13 mouse cellular contexts compared by ENCODE assay signal in the genomic region with DNA sequence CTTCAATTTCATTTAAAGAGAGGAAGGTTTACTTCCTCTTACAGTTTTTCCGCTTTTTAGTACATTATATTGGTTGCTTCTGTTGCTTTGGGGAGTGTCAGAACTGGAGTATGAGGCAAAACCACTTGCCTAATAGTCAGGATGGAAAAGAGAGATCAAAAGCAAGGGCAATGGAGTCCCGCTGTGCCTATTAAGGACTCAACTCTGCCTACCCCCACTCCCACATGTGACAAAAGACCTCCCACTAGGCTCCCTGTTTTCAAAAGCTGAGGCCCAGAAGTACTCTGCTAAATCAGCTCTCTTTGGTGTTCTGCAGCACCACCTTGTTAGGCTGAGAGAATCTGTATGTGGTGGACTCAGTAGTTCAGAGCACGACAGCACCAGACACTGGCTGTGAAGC.
DNase-seq lines count a peak whose midpoint lies in the region; ATAC-seq and TF ChIP-seq lines count a peak whose summit lies in the region.
"Had no signal": no experiment of that assay in that cellular context is flagged by ENCODE, and none has a peak within 500 bp of the region (broad histone marks: within the 10 kb centered on the region; RNA-seq: fewer than 3 reads in every experiment).

No protein-coding gene starts in this region.

- H3K4me2 ChIP-seq in neural tube, embryonic 11.5 days (ENCODE audit: low read depth) = no peak overlapping the region
- H3K4me2 ChIP-seq in lung, postnatal 0 days (replicated peaks; ENCODE audit: low read depth, low read length) = no peak overlapping the region
- H3K4me2 ChIP-seq: heart, embryonic 15.5 days; intestine, embryonic 15.5 days; liver, embryonic 15.5 days had no signal

- TF ChIP-seq CTCF in lung, postnatal 0 days (IDR thresholded peaks at IDR 0.05) = no peak

- WGBS in neural tube, embryonic 11.5 days = 19% methylated on average over 3 of the region's 3 CpGs
- WGBS in lung, postnatal 0 days = 56% methylated on average over 3 of the region's 3 CpGs

- no peak for ATAC-seq in neural tube, embryonic 11.5 days (ENCODE audit: insufficient read depth, low FRiP score, low TSS enrichment)
- peak; percentile 67 for ATAC-seq in megakaryocyte progenitor cell, adult 5-6 weeks (replicated peaks; ENCODE audit: poor library complexity)
- ATAC-seq in lung, postnatal 0 days = no peak
- ATAC-seq: intestine, embryonic 15.5 days had no signal

- no peaks in the 10 kb centered on the region for H3K4me1 ChIP-seq in neural tube, embryonic 11.5 days (ENCODE audit: control insufficient read depth, insufficient read depth, low read length)
- no peaks in the 10 kb centered on the region for H3K4me1 ChIP-seq in lung, postnatal 0 days (ENCODE audit: insufficient read depth, low read depth, low read length)
- H3K4me1 ChIP-seq: heart, embryonic 15.5 days; intestine, embryonic 15.5 days; liver, embryonic 15.5 days had no signal

- H3K4me3 ChIP-seq in neural tube, embryonic 11.5 days (ENCODE audit: low read depth, low read length) = no peak overlapping the region
- H3K4me3 ChIP-seq in lung, postnatal 0 days (ENCODE audit: low read depth, low read length) = no peak overlapping the region
- H3K4me3 ChIP-seq: heart, embryonic 15.5 days; intestine, embryonic 15.5 days; liver, embryonic 15.5 days had no signal

- no peak for TF ChIP-seq EP300 in lung, postnatal 0 days (IDR thresholded peaks at IDR 0.05)

- H3K27ac ChIP-seq in neural tube, embryonic 11.5 days (ENCODE audit: low read depth, low read length) = no peak overlapping the region
- H3K27ac ChIP-seq in lung, postnatal 0 days (ENCODE audit: low read length) = no peak overlapping the region
- H3K27ac ChIP-seq: heart, embryonic 15.5 days; intestine, embryonic 15.5 days; liver, embryonic 15.5 days had no signal

- no peaks in the 10 kb centered on the region for H3K36me3 ChIP-seq in neural tube, embryonic 11.5 days (ENCODE audit: control insufficient read depth, insufficient read depth, low read length)
- H3K36me3 ChIP-seq in lung, postnatal 0 days (ENCODE audit: insufficient read depth, low read length) = no peaks in the 10 kb centered on the region
- H3K36me3 ChIP-seq: heart, embryonic 15.5 days; intestine, embryonic 15.5 days; liver, embryonic 15.5 days had no signal

- no peaks in the 10 kb centered on the region for H3K9me3 ChIP-seq in neural tube, embryonic 11.5 days (ENCODE audit: control insufficient read depth, low read length)
- H3K9me3 ChIP-seq in lung, postnatal 0 days (ENCODE audit: low read length) = no peaks in the 10 kb centered on the region
- H3K9me3 ChIP-seq: heart, embryonic 15.5 days; intestine, embryonic 15.5 days; liver, embryonic 15.5 days had no signal

- DNase-seq in neural tube, embryonic 11.5 days (ENCODE audit: low spot score) = peak; percentile 30
- DNase-seq in neural tube, embryonic 10.5 days (ENCODE audit: extremely low spot score, low spot score) = no peak
- DNase-seq in embryo, embryonic 10.5 days (ENCODE audit: low spot score) = peak; percentile 59
- no peak for DNase-seq in lung, postnatal 0 days (ENCODE audit: low spot score)
- DNase-seq in lung, postnatal 25 days (ENCODE audit: low spot score) = no peak
- no peak for DNase-seq in kidney, postnatal 25 days
- DNase-seq: cerebellum, postnatal 36 days; gastrocnemius, postnatal 36 days; kidney, postnatal 36 days had no signal

- no peaks in the 10 kb centered on the region for H3K27me3 ChIP-seq in neural tube, embryonic 11.5 days (ENCODE audit: control insufficient read depth, insufficient read depth, low read length)
- no peaks in the 10 kb centered on the region for H3K27me3 ChIP-seq in lung, postnatal 0 days (replicated peaks; ENCODE audit: insufficient read depth, low read length)
- H3K27me3 ChIP-seq: heart, embryonic 15.5 days; intestine, embryonic 15.5 days; liver, embryonic 15.5 days had no signal

- H3K9ac ChIP-seq in neural tube, embryonic 11.5 days (ENCODE audit: low read length) = no peak overlapping the region
- H3K9ac ChIP-seq in lung, postnatal 0 days (replicated peaks; ENCODE audit: low read depth) = no peak overlapping the region
- H3K9ac ChIP-seq: heart, embryonic 15.5 days; intestine, embryonic 15.5 days; liver, embryonic 15.5 days had no signal

Comparison
In these comparisons a context has a peak if more than half of its experiments do, and no peak if none do; other contexts are left out.
1. DNase-seq: peak in neural tube, embryonic 11.5 days (single experiment) and embryo, embryonic 10.5 days (single experiment); none in neural tube, embryonic 10.5 days (single experiment), lung, postnatal 0 days (single experiment), lung, postnatal 25 days (single experiment) and kidney, postnatal 25 days (0 of 2).